Mouse (Mus musculus) naive thymus-derived CD4-positive, alpha-beta T cell, adult 5 months (primary cell): ENCODE data around the gene Ptprh. TPM values are rescaled to one million over a fixed set of nuclear protein-coding genes. Genes with fewer than 3 reads are reported as not detected.

Source experiments
- polyA plus RNA-seq: library from polyadenylated mRNA; unstranded; fragments of 100-300 nt; shearing (Covaris generic); gene quantifications from one replicate; pipeline ENCODE4 v1.2.1, GENCODE M21; 2017

The Ptprh gene
- polyA plus RNA-seq, result not detected

DNA sequence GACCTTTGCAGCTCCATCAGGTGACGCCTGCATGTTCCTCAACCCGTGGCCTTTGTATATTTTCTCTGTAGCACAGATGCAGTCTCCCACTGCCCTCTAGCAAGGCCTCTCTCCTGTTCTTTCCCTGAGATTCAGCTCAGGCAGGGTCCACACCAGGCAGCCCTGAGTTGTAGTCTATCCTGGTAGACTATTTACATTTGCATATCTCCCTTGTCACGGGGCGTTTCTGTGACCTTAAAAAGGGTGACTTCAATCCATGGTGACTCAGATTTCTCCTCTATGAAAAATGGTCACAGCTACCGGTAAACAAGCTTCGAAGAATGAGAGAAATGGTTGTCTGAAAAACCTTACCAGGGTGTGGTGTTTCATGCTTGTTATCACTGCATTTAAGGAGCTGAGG lies at the start of gene Ptprh:
Gene Ptprh, minus strand, starts transcription at position 169 of the 400 bp plus-strand sequence.

DNA sequence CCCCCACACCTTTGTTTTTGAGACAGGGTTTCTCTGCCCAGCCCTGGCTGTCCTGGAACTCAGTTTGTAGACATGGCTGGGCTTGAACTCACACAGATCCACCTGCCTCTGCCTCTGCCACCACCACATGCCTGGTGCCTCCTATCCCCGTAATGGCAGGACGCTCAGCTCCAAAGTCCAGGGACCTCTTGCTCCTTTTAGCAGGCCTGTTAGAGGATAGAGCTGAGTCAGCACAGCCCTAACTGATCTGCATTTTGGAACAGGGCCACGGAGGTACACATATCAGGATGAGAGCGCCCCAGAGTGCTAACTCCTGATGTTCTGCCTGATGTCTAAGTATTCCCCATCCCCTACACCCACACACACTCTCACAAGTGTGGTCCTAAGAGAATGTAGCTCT lies 27.2 kb upstream of the Ptprh start, which contains the start of gene Tmem86b:
Gene Tmem86b, minus strand, starts transcription at position 392 of the 400 bp plus-strand sequence.

GRCm38 (mm10) chr7:4547221-4547641 lies 56.6 kb downstream of the Ptprh start, which contains the start of gene Syt5:
Syt5 (minus strand) TSS chr7:4547541.

GRCm38 (mm10) chr7:4532005-4532729 lies 71.7 kb downstream of the Ptprh start, which contains the start of gene Dnaaf3:
Dnaaf3 (minus strand) TSS chr7:4532453.

GRCm38 (mm10) chr7:4524212-4524922 lies 79.5 kb downstream of the Ptprh start, which contains the start of gene Tnni3:
Tnni3 (minus strand) TSS chr7:4524229.

DNA sequence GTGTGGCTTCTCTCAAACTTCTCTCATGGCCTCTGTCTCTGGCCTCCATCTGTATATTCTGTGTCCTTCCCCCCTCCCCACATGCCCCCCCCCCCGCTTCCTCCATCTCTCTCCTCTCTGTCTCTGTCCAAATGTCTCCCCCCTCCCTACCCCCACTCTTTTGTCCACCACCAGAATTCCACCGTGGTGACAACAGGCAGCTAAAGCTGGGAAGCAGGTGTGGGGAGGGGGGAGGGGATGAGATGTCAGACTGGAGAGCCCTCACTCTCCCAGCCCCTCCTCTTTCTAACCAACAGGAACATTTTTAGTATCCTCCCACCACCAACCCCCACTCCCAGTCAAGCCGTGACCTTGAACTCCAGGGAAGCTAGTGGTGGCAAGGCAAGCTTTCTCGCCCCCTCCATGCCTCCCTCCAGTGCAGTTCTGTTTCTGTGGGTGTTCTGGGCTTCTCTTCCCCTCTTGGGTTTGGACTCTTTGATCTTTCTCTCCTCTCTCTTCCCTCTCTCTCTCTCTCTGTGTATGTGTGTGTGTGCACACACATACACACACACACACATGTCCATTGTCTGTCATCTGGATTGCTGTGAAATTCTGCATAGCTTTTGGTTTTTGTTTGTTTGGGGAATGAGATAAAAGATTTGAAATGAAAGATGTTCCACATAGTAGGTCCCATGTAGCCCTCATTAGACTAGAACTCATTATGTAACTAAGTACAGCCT lies 87.3 kb downstream of the Ptprh start, which contains the start of gene Tnnt1:
Gene Tnnt1, minus strand, starts transcription at position 51 of the 719 bp plus-strand sequence.

DNA sequence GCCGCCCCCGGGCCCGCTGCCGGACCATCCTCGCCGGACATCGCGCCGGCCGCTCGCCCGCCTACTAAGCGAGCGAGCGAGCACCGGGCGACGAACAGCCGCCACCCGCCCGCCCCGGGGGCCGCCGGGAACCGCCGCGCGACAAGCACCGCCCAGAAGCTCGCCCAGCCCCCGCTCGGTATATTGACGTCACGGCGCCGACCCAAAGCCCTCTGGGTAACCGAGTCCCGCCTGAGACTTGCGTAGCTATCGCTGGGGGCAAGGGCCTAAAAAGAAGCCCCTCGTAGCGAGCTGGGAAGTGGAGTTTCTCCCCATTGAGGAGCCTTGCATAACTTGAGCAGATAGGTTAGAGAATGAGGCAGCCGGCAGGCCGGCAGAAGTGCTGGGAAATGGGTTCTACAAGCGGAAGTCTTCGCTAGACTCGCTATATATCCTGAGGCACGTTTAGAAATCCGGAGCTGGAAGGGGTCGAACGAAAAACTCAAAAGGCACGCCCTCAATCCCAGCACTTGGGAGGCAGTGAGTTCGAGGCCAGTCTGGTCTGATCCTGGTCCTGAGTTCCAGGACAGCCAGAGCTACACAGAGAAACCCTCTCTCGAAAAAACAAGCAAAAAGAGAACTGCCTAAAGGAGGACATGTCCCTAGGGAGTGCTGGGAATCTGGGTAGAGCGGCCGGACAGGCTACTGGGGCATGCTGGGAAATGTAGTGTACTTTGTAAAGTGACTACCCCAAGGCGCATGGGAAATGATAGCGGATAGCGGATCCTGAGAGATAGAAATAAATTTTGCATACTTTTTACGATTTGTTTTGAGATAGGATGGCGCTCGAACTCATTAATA lies 102.1 kb downstream of the Ptprh start, which contains the start of gene Ppp1r12c:
Gene Ppp1r12c, minus strand, starts transcription at position 123 of the 840 bp plus-strand sequence.

Other genes starting within 250 kb of the Ptprh start
- not detected for gene Gp6, start 206.3 kb downstream of the Ptprh start, polyA plus RNA-seq
- 5.1 TPM for gene Rdh13, start 158.4 kb downstream of the Ptprh start, polyA plus RNA-seq
- 11.5 TPM for gene Eps8l1, start 143.4 kb downstream of the Ptprh start, polyA plus RNA-seq
- gene Ppp1r12c, start 102.4 kb downstream of the Ptprh start, polyA plus RNA-seq, result 302 TPM
- 6.2 TPM for gene Tnnt1, start 87.7 kb downstream of the Ptprh start, polyA plus RNA-seq
- not detected for gene Tnni3, start 79.8 kb downstream of the Ptprh start, polyA plus RNA-seq
- gene Dnaaf3, start 71.6 kb downstream of the Ptprh start, polyA plus RNA-seq, result 0.17 TPM
- gene Syt5, start 56.5 kb downstream of the Ptprh start, polyA plus RNA-seq, result not detected
- gene Tmem86b, start 27.4 kb upstream of the Ptprh start, polyA plus RNA-seq, result 16.4 TPM
- 282 TPM for gene Ppp6r1, start 55.0 kb upstream of the Ptprh start, polyA plus RNA-seq
- 76.5 TPM for gene Hspbp1, start 81.0 kb upstream of the Ptprh start, polyA plus RNA-seq
- not detected for gene Brsk1, start 86.6 kb upstream of the Ptprh start, polyA plus RNA-seq
- gene Tmem150b, start 121.2 kb upstream of the Ptprh start, polyA plus RNA-seq, result not detected
- gene Kmt5c, start 136.1 kb upstream of the Ptprh start, polyA plus RNA-seq, result 37.1 TPM
- gene Cox6b2, start 149.1 kb upstream of the Ptprh start, polyA plus RNA-seq, result 2.0 TPM
- not detected for gene Fam71e2, start 167.3 kb upstream of the Ptprh start, polyA plus RNA-seq
- not detected for gene Il11, start 178.8 kb upstream of the Ptprh start, polyA plus RNA-seq
- not detected for gene Tmem190, start 178.9 kb upstream of the Ptprh start, polyA plus RNA-seq
- 2.8 TPM for gene Tmem238, start 185.6 kb upstream of the Ptprh start, polyA plus RNA-seq
- 358 TPM for gene Rpl28, start 188.8 kb upstream of the Ptprh start, polyA plus RNA-seq
- gene Ube2s, start 208.5 kb upstream of the Ptprh start, polyA plus RNA-seq, result 236 TPM
- 0.12 TPM for gene Shisa7, start 240.7 kb upstream of the Ptprh start, polyA plus RNA-seq